Mouse (Mus musculus): ENCODE measurements at regions not wholly inside any gene's neighbourhood (a gene's known extent, or its start where the extent isn't known, plus 50 kb on each side); places are given as distances from the start of the nearest gene placed in this dataset.

- DNase-seq (ENCODE audit: low spot score) = peak; percentile 77
Measured at GRCm38 (mm10) chr16:95647854-95648253, 54.0 kb upstream of the Ets2 start.

GRCm38 (mm10) chr16:95642784-95643590 lies 56.6 kb upstream of the Erg start:
- no peak for DNase-seq (ENCODE audit: low spot score)

DNA sequence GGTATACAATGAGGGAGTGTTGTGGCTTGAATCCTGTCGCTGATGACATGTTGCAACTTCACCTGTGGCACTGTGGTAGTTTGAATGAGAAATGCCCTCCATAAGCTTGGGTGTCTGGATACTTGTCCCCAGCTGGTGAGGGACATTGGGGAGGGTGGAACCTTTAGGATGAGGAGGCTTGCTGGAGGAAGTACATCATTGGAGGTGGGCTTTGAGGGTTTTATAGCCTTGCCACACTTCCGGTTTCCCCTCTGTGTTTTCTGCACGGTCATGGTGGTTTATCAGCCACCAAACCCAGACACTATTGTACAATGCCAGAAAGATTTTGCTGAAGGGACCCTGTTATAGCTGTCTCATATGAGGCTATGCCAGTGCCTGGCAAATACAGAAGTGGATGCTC lies 54.3 kb upstream of the Erg start:
- no peak for DNase-seq (ENCODE audit: low spot score)

GRCm38 (mm10) chr16:95639677-95640076 lies 53.3 kb upstream of the Erg start:
- DNase-seq (ENCODE audit: low spot score) = no peak

DNA sequence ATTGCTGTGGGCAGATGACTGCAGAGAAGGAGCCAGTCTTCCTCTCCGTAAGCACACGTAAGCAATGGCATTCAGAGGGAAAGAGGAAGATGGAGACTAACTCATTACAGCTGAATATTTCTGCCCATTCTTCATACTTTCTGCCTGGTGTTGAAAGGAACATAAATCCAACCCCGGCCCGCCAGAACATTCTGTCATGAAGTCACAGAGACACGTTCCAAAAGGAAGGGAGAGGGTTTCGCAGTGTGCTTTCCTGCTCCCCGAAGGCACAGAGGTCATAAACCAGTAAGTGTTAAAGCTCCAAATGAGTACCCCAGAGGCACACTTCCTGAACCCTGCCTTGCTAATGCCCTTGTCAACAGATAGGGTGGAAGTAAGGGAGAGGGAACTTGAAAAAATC lies 51.5 kb upstream of the Erg start:
- DNase-seq (ENCODE audit: low spot score) = no peak

- DNase-seq (ENCODE audit: low spot score) = no peak
Measured at GRCm38 (mm10) chr16:95636615-95637014, 50.2 kb upstream of the Erg start.
